Mouse (Mus musculus) left cerebral cortex, adult 2 months (tissue): ENCODE measurements around the gene Pagr1b. TPM values are rescaled to one million over a fixed set of nuclear protein-coding genes. Genes with fewer than 3 reads are reported as not detected.
A peak's percentile ranks its signal among the peaks of the same experiment; 100 is the strongest.

Source experiments
- DNase-seq, 2 experiments: peaks; one replicate each; pipeline ENCODE4 v3.0.0; 2021 to 2022; ENCODE audit warnings: low spot score in 2 of 2, mixed read lengths in 1 of 2; ENCODE audit errors: extremely low spot score in 1 of 2
- H3K27ac ChIP-seq: fragments of 200-600 bp; 2 replicates; pipeline ENCODE4 v1.8.1; 2022
- H3K4me3 ChIP-seq: fragments of 200-600 bp; 2 replicates; pipeline ENCODE4 v1.8.1; 2022
- CTCF ChIP-seq: fragments of 200-600 bp; IDR thresholded peaks from 2 replicates; pipeline ENCODE4 v1.8.1; 2022; ENCODE audit warnings: antibody characterized with exemption, mild to moderate bottlenecking, moderate library complexity
- intact Hi-C: fragments of 180-260 bp; cut with DNase I; formaldehyde crosslinking; loops from one replicate; pipeline ENCODE4 v1.15.1; 2025
- total RNA-seq, 2 experiments: library from RNA; stranded (reverse); gene quantifications; 2 replicates each; pipeline ENCODE4 v1.2.3; 2021

Gene Pagr1b
- total RNA-seq, 2 experiments from 2014 or later = 1.2 TPM; not detected in 1

DNA sequence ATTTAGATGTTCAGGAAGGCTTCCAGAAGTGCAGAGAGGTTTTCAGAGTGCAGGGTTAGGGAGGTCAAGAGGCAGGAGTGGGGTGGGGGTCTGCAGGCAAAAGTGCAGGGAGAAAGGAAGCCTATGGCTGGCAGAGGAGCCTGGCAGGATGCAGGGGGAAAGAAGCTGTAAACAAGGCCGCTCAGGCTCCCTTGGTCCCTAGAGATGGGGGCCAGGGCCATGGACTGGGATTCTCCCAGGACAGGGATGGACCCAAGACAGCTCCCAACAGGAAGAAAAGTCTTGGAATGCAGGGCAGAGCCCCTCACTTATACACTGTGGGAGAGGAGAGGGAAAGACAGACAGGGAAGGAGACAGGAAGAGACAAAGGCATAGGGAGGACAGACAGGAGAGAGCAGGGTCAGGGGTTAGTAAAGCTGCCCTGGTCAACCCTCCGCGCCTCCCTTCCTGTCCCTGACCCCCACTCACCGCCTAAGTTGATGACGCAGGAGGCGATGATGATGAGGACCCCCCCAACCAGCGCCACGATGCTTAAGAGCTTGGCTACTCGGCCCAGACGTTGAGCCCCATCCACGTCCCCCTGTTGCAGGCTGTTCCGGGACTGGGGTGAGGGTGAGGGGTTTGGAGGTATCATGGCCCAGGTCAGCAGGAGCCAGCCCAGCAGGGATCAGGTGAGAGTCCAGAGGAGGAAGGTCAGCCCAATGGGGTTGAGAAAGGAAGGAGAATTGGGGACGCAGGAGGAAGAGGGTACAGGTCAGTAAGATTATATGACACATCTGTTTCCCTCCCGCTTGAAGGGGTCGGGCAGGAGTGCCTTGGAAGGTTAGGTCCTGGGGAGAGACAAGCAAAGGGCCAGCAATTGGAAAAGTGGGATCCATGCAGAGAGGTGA is 2.4 kb upstream of the Pagr1b start:
- DNase-seq = no peak
- H3K4me3 ChIP-seq = peak overlapping the region; percentile 69
- intact Hi-C loops = no loop called here

DNA sequence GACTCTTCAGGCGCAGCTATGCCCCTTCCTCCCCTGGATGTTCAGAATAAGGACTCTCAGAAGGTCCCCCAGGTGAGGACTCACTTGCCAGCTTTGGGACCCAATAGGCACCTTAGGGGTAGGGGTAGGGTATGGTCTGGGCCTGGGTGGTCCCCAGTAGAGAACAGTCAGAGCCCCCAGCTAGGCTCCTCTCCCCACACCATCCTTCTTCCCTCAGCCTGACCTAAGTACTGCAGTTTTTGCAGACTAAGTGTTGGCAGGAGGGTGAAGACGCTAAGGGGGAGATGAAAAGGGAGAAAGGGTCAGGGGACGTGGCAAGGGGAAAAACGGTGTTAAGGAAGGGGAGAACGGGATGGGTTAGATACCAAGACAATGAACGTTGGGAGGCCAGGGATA is 1.7 kb upstream of the Pagr1b start:
- no peak for DNase-seq
- H3K4me3 ChIP-seq = peak overlapping the region; percentile 69
- H3K27ac ChIP-seq = peak overlapping the region; percentile 95
- intact Hi-C loops = loop anchor here (1.0 to 2.0 kb wide), 2 partner anchors 41 to 86 kb away; partner anchors contain the start of gene Cdiptos
- TF ChIP-seq CTCF = no peak

More for the DNA sequence above, 2.4 kb upstream of the Pagr1b start:
- no peak for TF ChIP-seq CTCF
- H3K27ac ChIP-seq = peak overlapping the region; percentile 95

DNA sequence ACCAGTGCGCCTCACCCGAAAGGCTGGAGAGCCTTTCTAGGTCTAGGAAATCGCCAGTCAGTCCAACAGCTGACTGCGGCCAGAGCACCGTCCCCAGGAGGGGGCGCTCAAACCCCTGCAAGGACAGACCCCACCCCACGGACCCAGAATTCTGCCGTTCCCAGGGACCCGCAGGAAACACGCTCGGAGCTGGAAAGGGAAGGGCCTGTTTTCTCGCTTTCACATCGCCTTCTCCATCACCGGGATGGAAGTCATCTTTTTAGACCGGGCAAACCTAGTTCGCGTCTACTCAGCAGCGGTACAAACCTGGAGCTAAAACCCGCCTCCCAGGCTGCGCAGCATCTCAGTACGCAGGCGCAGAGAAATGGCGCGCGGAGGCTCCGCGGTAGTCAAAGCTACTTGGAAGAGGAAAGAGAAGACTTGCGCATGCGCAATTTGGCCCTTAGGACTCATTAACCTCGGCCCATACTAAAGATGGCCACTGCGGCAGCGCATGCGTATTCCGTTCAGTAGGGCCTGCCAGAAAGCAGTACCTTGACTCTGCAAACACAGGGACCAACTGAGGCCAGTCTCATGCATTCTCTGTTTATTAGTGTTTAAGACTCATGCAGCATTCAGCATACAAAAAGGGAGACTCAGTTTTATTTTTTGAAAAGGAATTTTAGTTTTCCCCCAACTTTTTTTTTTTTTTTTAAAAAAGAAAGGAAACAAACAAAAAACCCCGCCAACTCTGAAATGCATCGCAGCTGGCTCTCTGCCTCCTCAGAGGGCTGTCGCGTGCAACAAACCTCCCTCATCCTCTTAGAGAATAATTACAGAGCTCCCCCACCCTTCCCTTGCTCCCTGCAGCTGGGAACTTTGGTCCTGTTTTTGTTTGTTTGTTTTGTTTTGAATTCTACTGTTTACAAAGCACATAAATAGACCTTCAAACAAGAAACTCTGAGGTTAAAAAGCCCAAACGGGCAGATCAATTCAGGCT is 976 bp upstream of the Pagr1b start, which contains the start of gene Pagr1a:
Gene Pagr1a, minus strand, starts transcription at position 382 of the 979 bp plus-strand sequence.
- H3K27ac ChIP-seq = peak within 1 kb of the TSS; percentile 95
- TF ChIP-seq CTCF = peak; percentile 87
- intact Hi-C loops = loop anchor here (1.0 to 2.0 kb wide), 2 partner anchors 40 to 87 kb away; partner anchors contain the start of gene Cdiptos
- peak within 1 kb of the TSS; percentile 69 for H3K4me3 ChIP-seq
- DNase-seq = peak; percentile 94 to 96

DNA sequence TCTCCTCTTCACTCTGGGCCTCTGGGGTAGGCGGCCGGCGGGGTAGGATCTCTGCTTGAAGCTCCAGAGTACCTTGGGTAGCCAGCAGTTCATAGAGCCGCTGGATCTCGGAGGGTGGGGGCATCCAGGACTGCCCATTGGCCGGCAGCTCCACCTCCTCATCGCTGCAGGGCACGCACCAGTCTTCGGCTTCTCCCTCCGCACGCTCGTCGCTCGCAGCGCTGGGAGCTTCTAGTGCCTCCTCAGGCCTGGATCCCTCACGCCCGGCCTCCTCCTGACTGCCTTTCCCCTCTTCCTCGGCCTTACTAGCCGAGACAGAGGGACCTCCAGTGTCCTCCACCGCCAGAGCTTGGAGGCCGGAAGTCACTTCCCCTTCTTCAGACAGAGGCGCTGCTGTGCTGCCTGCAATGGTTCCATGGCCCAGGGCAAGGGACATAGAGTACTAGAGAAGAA is 228 bp upstream of the Pagr1b start:
- intact Hi-C loops = loop anchor here (2.0 kb wide), 1 partner anchor 40 kb away; the partner anchor contains the start of gene Cdiptos
- peak; percentile 61 to 66 for DNase-seq
- H3K27ac ChIP-seq = peak overlapping the region; percentile 95
- no peak for TF ChIP-seq CTCF
- peak overlapping the region; percentile 69 for H3K4me3 ChIP-seq

DNA sequence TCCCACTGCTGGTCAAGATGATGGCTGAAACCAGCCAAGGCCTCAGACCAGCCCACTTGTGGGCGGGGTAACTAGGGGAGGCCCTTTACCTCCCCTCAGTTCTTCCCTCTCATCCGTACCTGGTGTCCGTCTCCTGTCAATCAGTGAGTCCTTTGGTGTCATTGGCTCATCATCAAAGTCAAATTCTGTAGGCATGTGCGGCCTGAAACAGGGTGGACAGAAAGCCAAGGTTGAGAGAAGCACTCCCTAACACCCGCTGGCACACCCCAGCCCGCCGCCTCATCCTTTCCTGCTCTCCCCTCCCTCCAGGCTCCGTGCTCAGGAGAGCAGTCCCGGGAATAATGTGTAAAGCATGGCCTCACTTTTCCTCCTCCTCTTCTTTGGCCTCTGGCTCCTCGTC is 203 bp downstream of the Pagr1b start:
- Histone ChIP-seq H3K4me3 (peak overlapping the region; percentile 69), H3K27ac (peak overlapping the region; percentile 95)
- intact Hi-C loops = loop anchor here (2.0 kb wide), 1 partner anchor 39 kb away; the partner anchor contains the start of gene Cdiptos
- no peak for TF ChIP-seq CTCF
- no peak for DNase-seq

DNA sequence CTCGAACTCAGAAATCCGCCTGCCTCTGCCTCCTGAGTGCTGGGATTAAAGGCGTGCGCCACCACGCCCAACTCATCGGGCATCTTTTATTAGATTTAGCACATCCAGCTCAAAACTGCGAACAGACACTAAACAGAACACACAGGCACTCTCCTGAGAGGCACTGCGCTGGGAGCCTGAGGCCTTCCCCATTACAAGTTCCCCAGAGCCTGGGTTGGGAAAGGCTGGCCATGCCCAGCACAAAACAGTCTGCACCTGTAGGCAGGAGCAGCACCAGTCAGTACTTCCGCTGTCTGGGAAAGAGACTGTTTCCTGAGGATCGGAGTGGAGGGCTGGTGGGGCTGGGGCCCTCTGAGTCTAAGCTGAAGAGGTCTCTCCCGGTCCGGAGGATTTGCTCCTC is 1.3 kb downstream of the Pagr1b start:
- no peak overlapping the region for H3K4me3 ChIP-seq
- intact Hi-C loops = no loop called here
- DNase-seq = no peak

DNA sequence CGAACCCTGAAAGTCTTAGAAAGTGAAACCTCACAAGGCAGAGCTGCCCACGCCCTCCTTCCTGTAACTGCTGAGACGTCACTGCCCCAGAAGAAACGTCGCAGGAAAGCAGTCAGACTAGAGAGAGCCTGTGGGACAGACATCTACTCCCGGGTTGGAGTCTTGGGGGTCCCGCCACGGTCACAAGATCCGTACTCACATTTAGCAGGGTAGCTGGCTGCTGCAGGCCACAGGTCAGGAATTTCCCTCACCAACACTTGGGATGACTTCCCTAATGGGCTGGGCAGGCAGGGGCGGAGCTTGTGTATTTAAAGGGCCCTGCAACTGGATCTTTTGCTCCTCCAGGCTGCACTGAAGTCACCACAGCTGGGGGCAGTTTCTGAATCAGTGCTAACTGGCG is 2.0 kb downstream of the Pagr1b start, which contains the start of gene Mvp:
Gene Mvp, minus strand, starts transcription at position 302 of the 400 bp plus-strand sequence.
- no peak for DNase-seq
- no peak for TF ChIP-seq CTCF
- H3K4me3 ChIP-seq = peak within 1 kb of the TSS; percentile 51
- H3K27ac ChIP-seq = peak within 1 kb of the TSS; percentile 79
- intact Hi-C loops = no loop called here

More for the DNA sequence above, 1.3 kb downstream of the Pagr1b start:
- H3K27ac ChIP-seq = no peak overlapping the region; the same call in 1 of the 2 replicates
- TF ChIP-seq CTCF = no peak

DNA sequence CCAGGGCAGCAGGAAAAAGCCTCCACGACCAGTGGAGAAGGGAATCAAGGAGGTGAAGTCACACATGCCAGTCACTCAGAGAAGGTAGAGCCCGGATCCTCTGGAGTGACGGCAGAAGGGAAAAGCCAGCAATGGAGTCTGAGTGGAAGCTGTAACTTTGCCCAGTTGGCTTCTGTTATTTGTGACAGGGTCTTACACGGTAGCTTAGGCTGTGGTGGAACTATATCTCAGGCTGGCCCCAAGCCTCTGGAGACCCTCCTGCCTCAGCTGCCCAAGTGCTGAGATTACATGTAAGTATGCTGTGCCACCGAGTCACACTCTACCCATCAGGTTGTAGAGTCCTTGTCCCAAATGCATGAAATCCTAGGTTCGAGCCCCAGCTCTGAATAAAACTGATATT is 2.9 kb downstream of the Pagr1b start:
- no peak for DNase-seq
- H3K4me3 ChIP-seq = no peak overlapping the region
- no peak overlapping the region for H3K27ac ChIP-seq
- intact Hi-C loops = no loop called here
- TF ChIP-seq CTCF = no peak

DNA sequence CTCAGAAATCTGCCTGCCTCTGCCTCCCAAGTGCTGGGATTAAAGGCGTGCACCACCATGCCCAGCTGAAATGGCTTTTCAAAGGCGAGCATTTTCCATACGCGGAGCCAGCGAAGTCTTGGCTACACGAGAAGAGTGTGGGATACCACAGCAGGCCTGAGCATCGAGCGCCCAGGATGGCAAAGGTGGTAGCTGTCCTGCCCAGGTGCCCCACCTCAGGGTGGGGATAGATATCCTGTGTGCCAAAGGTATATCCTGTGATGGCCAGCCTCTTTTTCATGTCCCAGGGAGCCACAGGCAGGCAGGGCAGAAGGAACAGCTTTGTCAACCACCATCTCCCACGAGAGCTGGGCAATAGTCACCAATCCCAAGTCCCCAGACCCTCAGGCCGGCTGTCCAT is 3.4 kb downstream of the Pagr1b start:
- TF ChIP-seq CTCF = no peak
- no peak overlapping the region for H3K4me3 ChIP-seq
- intact Hi-C loops = no loop called here
- no peak overlapping the region for H3K27ac ChIP-seq
- no peak for DNase-seq

DNA sequence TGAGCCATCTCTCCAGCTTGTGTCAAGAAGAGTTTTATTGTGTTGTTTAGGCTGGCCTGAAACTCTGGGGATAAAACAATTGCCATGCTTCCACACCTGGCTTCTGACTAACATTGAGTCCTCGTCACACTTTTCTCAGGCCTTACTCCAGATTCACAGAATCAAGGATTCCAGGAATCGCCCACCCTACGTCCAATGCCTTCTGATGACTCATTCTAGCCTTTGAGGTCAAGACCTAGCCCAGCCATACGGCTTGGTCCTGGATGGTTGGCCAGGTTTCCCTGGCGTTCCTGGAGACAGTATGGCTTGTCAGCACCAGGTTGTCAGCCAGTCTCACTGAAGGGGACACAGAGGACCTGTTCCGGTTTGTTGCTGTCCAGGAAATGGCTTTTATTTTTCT is 3.9 kb downstream of the Pagr1b start:
- DNase-seq = no peak
- intact Hi-C loops = no loop called here
- Histone ChIP-seq H3K4me3 (no peak overlapping the region), H3K27ac (no peak overlapping the region)
- no peak for TF ChIP-seq CTCF

DNA sequence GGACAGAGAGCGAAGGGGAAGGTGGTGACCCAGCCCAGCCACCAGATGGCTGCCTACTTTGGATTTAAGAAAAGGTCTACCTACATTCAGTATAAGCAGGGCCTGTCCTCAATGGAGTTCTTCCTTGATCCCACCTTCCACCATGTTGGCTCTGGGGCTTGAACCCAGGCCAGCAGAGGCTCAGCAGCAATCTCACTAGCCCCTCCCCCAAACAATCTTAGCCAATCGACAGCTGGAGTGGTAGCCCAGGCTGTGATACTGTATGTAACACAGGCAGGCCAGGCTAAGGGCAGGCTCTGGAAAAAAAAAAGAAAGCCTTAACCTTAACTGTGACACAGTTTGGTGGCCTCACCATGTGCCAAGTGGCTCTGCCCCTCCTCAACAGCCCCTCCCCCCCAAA is 4.6 kb downstream of the Pagr1b start:
- intact Hi-C loops = no loop called here
- H3K27ac ChIP-seq = no peak overlapping the region

More for the DNA sequence above, 4.6 kb downstream of the Pagr1b start:
- H3K4me3 ChIP-seq = no peak overlapping the region
- no peak for TF ChIP-seq CTCF
- DNase-seq = no peak
